Mouse (Mus musculus): ENCODE data around the gene Olfr12.

The Olfr12 gene

DNA sequence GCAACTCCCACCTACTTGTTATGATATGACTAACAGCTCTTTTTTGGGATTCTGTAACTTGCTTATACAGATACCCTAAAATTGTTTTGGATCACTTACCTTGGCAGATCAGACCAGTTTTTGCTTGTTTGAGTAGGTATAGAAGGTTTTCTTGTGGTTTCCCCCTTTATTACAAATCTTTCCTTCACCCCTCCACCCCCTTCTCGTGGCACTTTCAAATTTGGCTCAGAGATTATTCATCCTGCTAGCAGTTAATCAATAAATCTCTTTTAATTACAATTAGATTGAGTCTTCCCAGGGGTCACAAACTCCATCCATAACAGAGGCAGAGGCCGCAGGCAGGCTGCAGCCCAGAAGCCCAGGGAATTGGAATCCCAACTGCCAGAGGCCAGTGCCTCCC lies at the start of gene Olfr12:
Gene Olfr12 (plus strand): TSS at position 301 of the 400 bp plus-strand sequence.
- DNase-seq (ENCODE audit: low read depth, low spot score): no peak

- DNase-seq (ENCODE audit: low read depth, low spot score): no peak
Measured at GRCm38 (mm10) chr1:92571022-92571421, 46.6 kb upstream of the Olfr12 start, which contains the start of gene Olfr1413. Olfr1413 (plus strand) TSS chr1:92571322.

DNA sequence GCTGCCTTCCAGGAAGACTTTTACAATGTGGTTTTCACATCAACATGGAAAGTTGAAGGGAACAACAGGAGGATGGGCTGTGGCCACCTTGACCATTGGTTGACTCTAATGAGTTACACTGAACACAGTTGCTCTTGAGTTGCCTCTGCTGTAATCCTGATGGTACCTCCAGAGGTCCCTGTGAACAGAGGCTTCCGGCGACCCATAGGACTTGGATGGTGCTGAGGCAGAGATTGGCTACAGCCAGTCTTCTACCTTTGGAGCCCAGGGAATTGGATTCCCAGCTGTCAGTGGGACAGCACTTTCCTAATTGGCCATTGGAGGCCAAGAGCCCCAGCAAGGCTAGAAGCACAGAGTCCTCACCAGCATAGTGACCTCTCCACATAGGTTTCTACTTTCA lies 32.1 kb upstream of the Olfr12 start, which contains the start of gene Olfr1412:
Gene Olfr1412 (plus strand): TSS at position 301 of the 400 bp plus-strand sequence.
- DNase-seq (ENCODE audit: low read depth, low spot score): no peak

DNA sequence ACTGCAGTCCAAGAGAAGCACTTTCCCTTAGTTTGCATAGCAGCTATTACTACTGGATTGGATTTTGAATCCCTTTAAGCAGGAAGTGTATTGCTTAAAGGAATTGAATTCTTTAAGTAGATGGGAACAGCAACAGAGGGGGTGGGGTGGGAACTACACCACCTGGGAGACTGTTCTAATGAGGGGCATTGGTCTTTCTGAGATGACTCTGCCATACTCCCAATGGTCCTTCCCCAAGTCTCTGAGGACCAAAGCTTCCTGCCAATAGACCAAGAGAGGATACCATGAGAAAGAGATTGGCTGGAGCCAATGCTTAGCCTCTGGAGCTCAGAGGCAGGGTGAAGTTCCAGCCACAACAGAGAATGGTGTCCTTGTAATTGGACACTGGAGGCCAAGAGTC lies 23.5 kb upstream of the Olfr12 start, which contains the start of gene Olfr1411:
Gene Olfr1411 (plus strand): TSS at position 301 of the 400 bp plus-strand sequence.
- DNase-seq (ENCODE audit: low read depth, low spot score): no peak

DNA sequence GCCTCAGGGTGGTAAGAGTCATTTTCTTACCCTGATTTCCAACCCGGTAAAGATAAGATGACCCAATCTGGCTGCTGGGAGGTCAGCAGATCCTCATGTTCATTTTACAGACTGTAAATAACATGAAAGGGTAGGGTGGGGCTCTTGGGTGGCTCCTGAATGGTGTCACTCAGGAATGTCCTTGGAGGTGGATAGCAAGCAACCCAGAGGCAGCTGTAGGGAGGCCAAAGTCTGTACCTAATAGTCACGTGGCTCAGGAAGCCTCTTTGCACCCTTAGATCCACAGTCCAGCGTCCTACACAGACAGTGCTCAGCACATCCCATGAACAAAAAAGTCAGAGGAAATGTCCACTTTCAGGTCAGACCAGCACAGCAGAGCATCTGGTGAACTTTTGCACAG lies 21.6 kb upstream of the Olfr12 start:
- DNase-seq (ENCODE audit: low read depth, low spot score): no peak

- DNase-seq (ENCODE audit: low read depth, low spot score): no peak
Measured at GRCm38 (mm10) chr1:92605482-92605881, 12.1 kb upstream of the Olfr12 start, which contains the start of gene Olfr1410. Olfr1410 (plus strand) TSS chr1:92605782.

- DNase-seq (ENCODE audit: low read depth, low spot score): no peak
Measured at GRCm38 (mm10) chr1:92607711-92608110, 9.9 kb upstream of the Olfr12 start.

DNA sequence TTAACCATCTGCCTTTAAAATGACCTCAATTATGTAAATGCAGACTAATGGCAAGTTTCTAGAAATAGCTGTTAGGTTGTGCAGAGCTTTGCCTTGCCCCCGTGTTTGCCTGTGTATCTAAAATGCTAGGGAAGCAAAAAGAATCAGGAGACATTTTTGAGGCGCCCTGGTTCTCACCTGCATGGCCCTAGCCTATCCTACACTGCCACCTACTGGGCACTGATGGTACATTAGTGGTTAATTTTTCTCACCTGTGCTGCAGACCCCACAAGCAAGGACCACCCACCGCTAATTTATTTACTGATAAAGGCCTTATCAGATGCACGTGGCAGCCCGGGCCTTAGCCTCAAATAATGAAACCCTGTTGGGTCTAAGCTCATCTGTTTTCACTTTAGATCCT lies 6.6 kb upstream of the Olfr12 start:
- peak; percentile 70 for DNase-seq (ENCODE audit: low read depth, low spot score)

- DNase-seq (ENCODE audit: low read depth, low spot score): no peak
Measured at GRCm38 (mm10) chr1:92613175-92613574, 4.4 kb upstream of the Olfr12 start.

DNA sequence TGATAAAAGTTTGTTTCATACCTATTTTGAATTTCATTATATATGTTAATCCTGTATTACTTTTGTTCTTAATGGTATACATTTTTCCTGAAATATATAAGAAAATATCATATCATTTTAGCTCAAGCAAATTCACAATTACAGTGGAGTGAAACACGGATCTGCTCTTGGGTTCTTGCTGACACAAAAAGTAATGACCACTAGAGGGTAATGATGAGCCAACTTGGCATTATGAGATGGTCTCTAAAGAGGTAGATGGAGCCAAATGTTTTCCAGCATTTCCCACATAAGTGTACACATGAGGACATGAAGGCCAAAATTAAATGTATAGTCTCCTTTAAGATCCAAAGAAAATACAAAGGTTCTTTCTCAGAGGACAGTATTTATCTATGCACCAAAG lies 3.1 kb upstream of the Olfr12 start:
- peak; percentile 36 for DNase-seq (ENCODE audit: low read depth, low spot score)

- no peak for DNase-seq (ENCODE audit: low read depth, low spot score)
Measured at GRCm38 (mm10) chr1:92616046-92616445, 1.5 kb upstream of the Olfr12 start.

- no peak for DNase-seq (ENCODE audit: low read depth, low spot score)
Measured at GRCm38 (mm10) chr1:92618360-92618759, 772 bp downstream of the Olfr12 start.

DNA sequence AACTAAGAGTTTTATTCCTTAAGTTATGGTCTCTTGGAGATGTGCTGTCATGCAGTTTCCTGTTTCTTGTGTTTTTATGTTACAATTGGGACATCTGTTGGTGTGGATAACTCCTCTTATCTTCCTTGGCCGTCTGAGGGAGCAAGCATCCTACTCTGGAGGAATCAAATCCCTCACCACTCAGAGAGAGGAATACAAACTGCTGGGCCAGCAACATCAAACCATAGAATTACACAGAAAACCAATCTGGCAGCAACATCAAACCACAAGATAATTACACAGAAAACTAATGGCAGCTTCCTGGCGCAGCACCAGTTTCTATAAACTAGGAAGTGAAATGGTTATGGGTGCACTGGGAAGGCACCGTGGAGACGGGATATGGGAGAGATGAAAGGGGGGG lies 10.6 kb downstream of the Olfr12 start:
- no peak for DNase-seq (ENCODE audit: low read depth, low spot score)

DNA sequence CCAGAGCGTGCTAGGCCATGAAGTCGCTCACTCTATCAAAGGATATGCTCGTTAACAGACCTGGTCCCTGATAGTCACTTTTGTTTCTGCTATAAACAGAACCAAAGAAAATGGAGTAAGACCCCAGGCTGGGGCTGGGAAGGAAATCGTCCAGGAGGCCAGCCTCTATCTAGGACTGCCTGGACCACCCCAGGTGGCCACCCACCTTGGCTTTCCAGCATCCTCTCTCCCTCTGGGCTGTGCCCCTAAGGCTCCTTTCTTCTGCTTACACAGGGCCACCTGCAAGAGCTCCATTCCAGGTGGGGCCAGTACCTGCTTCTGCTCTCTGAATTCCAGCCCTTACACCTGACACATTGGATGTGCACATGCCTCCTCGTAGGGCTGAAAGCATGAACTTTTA lies 14.6 kb downstream of the Olfr12 start:
- no peak for DNase-seq (ENCODE audit: low read depth, low spot score)

GRCm38 (mm10) chr1:92632948-92633347 lies 15.4 kb downstream of the Olfr12 start:
- DNase-seq (ENCODE audit: low read depth, low spot score): no peak

- DNase-seq (ENCODE audit: low read depth, low spot score): no peak
Measured at GRCm38 (mm10) chr1:92633726-92634125, 16.1 kb downstream of the Olfr12 start.

DNA sequence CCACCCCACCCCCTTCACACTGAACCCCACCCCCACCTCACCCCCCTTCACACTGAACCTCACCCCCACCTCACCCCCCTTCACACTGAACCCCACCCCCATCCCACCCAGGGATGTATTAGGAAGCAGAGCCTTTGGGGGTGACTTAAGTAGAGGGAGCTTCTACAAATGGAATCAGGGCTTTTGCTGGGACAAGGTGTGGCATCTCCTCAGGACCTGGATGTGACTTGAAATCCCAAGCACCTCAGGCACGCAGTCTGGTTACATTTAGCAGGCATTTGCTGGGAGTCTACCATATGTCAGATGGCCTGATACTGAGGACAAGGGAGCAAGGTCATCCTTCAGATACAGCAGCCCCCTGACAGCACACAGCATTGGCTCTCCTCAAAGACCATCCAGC lies 17.0 kb downstream of the Olfr12 start:
- DNase-seq (ENCODE audit: low read depth, low spot score): no peak

GRCm38 (mm10) chr1:92634976-92635599 lies 17.5 kb downstream of the Olfr12 start:
- DNase-seq (ENCODE audit: low read depth, low spot score): peak; percentile 47

DNA sequence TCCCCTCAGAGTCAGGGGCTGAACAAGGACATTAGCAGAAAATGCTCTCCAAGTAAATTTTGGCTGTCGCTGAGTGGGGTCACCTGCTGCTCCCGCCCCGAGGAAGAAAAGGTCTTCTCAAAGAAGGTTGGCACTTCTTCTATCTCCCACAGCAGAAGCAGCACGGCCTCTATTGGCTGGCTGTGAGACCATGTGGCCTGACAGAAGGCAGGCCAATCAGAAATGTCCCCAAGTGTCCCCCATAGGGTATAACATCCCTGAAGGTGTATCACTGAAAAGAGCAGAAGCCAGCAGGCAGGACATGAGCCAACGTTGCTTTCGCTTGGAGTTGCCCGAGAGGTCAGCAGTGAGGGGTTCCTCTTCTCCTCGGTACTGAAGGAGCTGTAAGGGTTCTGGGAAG lies 18.4 kb downstream of the Olfr12 start:
- DNase-seq (ENCODE audit: low read depth, low spot score): no peak

DNA sequence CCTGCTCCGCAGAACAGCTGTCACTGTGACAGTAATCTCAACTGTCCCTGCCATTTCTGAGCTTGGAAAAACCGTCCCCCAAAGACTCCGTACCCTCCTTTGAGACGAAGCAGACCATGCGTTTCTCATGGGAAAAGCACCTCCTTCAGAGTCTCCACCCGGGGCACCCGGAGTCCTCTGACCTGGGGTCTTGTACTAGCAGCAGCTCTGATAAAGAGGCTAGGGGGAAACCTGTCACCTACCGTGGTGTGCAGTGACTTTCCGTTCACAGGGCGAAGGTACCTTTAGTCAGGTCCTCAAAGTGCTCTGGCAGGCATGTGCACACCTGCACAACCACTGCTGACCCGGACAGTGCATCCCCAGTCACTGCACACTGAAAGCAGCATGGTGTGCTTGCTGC lies 19.1 kb downstream of the Olfr12 start:
- DNase-seq (ENCODE audit: low read depth, low spot score): no peak

DNA sequence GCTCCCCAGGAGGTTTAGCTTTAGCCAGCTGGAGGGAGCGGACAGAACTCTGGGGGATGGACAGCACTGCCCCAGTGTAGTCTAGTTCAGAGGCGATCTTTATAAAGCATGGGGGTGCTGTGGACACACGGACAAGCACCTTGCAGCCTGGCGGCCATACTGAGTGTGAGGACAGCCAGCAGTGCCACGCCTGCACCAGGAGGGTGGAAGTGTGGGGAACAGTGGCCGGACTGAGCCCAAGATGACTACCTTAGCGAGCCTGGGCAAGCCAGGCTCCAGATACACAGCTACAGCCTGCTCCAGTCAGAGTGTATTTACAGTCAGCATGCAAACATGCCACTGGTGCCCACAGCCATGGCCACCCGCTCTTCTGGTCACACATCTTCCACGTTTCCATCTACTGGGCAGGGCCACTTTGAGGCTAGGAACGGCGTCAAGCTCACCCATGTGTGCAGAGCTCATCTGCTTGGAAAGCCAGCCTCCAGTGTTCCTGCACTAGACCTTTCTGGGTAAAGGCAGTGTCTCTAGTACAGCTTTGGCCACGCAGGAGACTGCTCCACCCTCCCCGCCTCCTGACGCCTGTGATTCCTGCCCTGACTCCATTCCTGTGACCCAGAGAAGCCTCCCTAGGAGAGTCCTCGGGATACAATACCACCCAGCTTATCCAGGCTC lies 20.0 kb downstream of the Olfr12 start:
- DNase-seq (ENCODE audit: low read depth, low spot score): no peak

GRCm38 (mm10) chr1:92638181-92638580 lies 20.6 kb downstream of the Olfr12 start:
- no peak for DNase-seq (ENCODE audit: low read depth, low spot score)

DNA sequence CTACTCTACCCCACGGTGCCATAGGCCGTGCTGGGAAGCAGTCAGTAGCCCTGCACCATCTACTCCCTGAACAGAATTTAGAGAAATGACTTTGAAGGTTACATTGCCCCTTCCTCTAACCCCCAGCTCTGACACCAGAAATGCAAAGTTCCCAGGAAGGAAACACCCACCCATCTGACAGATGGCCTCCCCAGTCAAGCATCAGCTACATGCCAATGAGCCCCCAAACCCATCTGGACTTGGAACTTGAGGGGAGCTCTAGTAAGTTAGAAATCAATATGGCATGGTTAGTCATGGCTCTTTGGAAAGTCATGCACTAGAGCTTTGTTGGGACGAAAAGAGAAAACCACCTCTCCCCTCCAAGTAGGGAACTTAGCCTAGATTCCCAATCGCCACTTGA lies 21.1 kb downstream of the Olfr12 start:
- no peak for DNase-seq (ENCODE audit: low read depth, low spot score)

Measured in mesoderm, embryonic 11.5 days (tissue).